Mouse (Mus musculus): ENCODE results near the gene Spsb1.

- TF ChIP-seq POLR2A (IDR thresholded peaks at IDR 0.05; ENCODE audit: insufficient read depth, low read depth, low read length) (no peak), CTCF (IDR thresholded peaks at IDR 0.05; ENCODE audit: insufficient read depth, low read depth, low read length) (no peak)
Observed at GRCm38 (mm10) chr4:149982154-149982553, 27.3 kb upstream of the Spsb1 start.
